Mouse (Mus musculus) kidney, postnatal 4 days (tissue): ENCODE results near the gene E2f3.

Experiments used
- DNase-seq, 2 experiments: peaks; one replicate each; pipeline ENCODE4 v3.0.0; 2021; ENCODE audit warnings: mixed read lengths in 2 of 2

The E2f3 gene

DNA sequence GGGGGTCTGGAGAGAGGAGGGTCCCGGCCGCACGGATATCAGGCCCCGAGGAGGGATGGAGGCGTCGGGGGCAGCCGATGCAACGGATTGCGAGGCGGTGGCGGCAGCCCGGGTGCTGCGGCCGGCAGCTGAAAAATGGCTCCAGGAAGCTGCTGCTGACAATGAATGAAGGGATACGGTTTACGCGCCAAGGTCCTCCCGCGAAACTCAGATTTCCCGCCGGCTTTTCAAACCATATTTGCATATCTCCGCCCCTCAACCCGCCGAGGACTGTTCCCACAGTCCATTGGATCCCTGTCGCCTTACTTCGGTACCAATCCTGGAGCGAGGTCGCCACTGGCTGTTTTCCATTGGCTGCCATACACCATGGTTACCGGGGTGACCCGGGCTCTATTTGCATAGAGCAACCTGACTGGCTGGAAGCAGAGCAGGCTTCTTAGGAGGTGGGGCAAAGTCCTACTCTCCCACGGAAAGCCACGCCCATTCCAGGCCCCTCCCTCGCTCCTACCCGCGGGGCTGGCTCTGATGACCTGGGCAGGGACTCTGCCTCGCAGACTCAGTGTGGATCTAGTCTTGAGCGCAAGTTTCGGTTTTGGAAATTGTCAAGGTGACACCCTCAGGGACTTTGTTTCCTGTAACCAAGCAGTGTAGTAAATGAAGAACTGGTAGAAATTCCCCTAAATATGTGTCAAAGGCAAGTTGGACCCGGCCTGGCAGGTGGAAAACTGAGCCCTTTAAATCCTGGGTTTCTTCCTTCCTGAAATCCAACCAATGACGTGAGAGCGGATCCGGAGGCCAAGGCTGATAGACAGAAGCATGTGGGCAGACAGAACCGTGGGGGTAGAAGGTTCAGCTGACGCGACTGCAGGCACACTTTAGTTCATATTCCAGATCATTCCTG is at the start of gene E2f3:
Gene E2f3 (minus strand): TSS at position 209 of the 901 bp plus-strand sequence.
- DNase-seq: peak; percentile 97 to 99

DNA sequence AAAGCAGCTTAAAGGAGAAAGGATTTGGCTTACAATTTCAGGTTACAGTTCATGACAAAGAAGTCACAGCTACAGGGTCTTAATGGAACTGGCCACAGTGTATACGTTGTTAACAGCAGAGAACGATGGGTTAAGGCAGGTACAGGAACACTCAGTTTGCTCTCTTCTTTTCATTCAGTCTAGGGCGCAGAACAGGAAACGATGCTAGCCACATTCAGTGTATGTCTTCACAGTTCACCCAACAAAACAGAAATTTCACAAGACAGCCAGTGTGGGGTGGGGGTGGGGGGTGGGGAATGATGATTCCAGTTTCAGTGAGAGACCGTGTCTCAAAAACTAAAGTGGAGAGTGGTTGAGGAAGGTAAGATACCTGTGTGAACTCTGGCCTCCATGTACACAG is 48.7 kb upstream of the E2f3 start:
- no peak for DNase-seq

- DNase-seq: no peak
These were observed 45.9 kb upstream of the E2f3 start for GRCm38 (mm10) chr13:30031684-30032335.

DNA sequence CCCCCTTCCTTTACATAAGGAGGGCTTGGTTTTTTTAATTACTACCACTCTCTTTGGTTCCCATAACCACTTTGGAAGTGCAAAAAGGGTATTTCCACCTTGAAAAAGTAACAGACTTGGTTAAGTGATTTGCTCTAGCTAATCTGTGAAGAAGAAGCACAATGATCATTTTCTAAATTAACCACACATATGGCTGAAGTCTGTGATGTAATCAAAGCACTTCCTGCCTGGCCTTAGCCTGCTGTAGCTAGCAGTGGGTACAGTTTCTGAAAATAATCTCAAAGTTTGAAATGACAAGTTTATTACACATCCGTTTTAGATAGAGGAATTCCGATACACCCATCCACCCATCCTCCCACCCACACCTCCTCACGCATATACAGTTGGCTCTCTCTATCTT is 42.0 kb upstream of the E2f3 start:
- DNase-seq: no peak

- no peak for DNase-seq
These were observed 36.6 kb upstream of the E2f3 start for GRCm38 (mm10) chr13:30022487-30022886.

- no peak for DNase-seq
These were observed 32.7 kb upstream of the E2f3 start for GRCm38 (mm10) chr13:30018573-30018972.

GRCm38 (mm10) chr13:30017611-30018010 is 31.7 kb upstream of the E2f3 start:
- no peak for DNase-seq

GRCm38 (mm10) chr13:30014576-30014975 is 28.7 kb upstream of the E2f3 start:
- DNase-seq: no peak

DNA sequence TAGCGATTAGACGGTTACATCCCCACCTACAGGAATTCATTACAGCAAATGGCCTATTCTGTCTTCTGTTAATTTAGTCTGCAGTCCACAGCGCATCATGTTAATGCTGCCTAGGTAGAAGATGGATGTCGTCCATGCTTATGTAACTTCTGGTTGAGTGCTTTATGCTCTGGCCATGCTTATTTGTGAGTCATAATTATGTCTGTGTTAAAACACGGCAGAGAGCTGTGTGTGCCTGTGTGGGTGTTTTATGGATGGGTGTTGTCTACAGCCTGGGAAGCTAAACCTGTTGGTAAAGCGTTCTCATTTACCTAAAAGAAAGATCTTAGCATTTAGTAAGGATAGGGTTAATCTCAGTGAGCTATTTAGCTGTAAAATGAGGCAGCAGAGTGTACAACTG is 26.4 kb upstream of the E2f3 start:
- DNase-seq: no peak

- no peak for DNase-seq
These were observed 22.9 kb upstream of the E2f3 start for GRCm38 (mm10) chr13:30008738-30009137.

DNA sequence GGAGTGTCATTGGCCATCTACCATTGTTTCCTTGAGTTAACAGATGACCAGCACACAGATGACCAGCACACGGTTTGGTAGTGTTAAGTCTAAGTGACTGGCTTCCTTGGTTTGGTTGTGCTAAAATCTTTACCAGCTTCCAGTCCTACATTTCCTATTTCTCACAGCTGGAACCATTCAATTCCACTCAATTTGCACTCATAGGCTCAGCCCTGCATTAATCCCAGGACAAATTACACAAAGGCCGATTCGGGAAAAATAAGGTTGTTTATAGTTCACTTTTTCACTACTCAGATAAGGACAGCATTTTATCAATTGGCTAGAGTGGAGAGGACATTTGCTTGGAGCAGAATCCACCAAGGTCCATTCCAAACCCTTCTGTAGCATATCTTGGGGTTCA is 19.6 kb upstream of the E2f3 start:
- no peak for DNase-seq

DNA sequence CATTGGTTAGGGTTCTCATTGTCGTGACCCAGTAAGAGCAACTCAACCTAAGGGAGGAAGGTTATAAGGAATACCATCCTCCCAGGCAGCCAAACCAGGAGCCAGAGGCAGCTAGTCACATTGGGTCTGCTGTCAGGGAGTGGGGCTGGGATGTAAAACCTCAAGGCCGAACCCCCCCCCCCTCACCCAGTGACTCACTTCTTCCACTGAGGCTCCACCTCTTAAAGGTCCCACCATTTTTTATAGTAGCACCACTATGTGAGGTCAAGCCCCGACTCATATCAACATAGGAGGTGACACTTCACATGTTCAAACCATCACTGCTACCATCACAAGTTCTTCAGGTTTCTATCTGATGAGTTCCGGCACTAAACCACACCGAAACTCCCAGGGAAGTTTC is 19.0 kb upstream of the E2f3 start:
- no peak for DNase-seq

DNA sequence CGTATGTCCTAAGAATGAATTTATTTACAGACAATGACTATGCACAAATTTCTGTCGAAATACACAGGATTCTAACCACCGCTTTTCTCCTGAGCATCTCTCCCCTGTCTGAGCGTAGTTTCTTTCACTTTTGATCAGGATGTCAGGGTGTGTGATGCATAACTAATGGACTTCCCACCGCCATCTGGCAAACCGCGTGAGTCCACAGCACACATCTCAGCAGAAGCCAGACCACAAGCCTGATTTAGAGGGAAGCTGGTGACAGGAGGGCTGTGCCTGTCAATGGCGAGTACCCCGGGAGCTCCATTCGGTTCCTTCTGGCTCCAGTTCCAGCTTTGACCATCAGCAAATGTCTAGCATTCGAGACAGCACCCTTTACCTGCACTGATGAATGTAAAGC is 17.3 kb upstream of the E2f3 start:
- DNase-seq: peak in 1 of 2 experiments; percentile 25

GRCm38 (mm10) chr13:30001041-30001440 is 15.2 kb upstream of the E2f3 start:
- peak in 1 of 2 experiments; percentile 27 for DNase-seq

DNA sequence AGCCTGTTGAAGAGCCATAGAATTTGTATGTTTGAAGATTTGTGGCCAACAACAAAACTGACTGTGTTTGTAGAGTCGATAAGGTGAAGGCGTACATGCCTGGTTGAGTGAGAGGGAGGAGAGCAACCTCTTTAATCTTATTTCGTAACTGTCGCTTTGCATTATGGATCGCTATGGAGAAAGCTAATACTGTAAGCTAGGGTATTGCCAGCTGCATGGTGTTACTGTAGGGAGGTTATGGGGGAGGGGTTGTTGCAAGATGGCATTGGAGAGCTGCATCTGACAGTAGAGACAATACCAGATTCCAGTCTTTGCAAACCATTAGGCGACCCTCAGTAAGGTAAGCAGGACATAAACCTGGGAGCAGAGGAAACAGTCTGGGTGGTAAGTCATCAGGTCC is 2.1 kb upstream of the E2f3 start:
- DNase-seq: no peak

DNA sequence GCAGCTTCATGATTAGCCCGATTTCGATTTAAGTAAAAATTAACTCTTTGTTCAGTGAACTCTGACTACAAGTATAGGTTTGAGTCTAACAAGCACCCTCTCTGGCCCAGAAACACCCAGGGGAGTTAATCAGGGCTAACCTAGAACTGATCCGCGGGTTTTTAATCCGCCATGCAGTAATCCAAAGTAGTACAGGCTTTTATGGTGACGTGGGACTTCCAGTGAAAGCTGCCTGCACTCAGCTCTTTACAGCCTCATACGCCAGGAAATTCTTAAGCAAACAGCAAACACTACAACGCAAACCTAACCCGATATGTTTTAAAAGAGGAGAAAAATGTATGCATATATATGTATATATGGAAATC is 875 bp upstream of the E2f3 start:
- no peak for DNase-seq

DNA sequence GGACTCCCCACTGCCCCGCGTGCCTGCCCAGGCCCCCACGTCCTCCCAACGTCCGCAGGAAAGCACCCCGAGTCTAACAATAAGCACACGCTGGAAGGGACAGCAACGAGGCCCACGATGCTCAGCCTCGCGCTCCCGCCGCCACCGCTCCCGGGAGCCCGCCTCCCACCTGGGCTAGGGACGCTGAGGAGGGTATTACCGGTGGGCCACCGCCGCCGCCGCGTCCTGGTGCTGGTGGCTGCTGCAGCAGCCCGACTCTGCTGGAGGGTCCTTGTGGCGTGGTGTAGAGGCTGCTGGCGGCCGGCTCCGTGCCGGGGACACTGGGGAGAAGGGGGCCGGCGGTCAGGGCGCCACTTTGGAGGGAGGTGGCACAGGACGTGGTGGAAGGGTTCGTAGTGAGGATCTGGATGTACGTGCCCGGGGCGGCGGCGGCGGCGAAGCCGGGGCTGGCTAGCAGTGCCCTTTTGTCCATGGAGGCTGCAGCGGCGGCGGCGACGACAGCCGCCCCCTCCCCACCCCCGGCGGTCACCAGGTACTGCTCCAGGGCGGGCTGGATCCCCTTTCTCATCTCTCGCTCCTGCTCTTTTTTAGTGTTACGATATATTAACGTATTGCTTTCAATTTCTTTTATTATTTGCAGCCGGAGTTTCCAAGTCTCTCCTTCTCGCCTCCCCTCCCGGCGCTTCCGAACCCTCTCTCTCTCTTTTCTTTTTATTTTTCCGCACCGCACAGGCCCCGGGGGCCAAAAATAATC is 585 bp downstream of the E2f3 start:
- DNase-seq: peak; percentile 54 to 77

DNA sequence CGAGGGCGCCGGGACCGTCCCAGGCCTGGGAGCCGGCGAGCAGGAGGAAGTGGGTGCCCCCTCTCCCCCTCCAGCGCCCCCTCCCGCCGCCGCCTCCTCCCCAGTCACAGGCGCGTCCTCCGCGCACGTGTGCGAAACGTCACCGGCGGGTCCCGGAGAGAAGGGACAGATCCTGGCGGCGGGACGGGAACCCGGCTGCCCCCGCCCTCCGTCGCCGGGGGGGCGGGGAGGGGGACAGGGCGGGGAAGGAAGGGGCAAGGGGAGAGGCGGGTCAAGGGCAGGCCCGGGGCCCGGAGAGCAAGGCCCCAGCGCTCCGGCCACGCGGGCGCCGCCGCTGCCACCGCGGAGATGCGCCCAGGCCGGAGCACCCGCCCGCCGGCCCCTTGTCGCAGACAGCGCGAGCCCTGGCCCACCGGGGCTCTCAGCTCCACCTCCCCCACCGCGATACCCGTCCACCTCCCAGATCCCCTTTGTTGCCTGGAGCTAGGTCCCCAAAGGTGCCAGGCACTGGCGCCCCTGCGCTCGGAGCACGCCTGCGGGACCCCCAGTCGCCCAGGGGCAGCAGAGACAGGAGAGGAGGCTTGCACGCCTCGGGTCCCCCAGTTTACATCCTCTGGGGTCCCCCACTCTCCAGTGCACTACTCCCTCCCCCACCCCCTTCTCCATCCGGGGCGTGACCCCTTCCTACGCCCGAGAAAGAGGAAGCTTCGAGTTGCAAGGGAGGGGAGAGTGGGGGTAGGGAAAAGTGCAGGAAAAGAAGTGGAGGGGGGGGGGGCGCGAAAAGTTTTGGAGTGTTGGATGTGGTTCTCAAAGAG is 1.4 kb downstream of the E2f3 start:
- peak; percentile 85 to 91 for DNase-seq

GRCm38 (mm10) chr13:29983523-29984191 is 2.2 kb downstream of the E2f3 start:
- DNase-seq: peak in 1 of 2 experiments; percentile 46

DNA sequence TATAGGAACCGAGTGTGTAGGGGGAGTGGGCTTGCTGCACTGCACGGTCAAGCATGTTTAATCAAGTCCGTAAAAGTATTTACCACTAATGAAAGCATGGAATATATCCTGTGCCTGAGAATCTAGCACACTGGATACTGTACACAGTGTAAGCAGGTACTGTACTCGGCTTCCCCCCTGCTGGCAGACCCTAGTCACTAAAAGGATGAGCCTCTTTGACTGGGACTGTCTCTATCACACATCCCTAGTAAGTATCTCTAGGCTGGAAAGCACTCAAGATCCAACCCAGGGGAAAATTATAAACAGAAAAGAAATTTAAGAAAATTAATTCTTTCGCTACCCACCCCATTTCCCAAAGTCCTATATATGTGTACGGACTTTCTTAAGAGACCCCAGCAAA is 2.8 kb downstream of the E2f3 start:
- peak; percentile 67 to 76 for DNase-seq

DNA sequence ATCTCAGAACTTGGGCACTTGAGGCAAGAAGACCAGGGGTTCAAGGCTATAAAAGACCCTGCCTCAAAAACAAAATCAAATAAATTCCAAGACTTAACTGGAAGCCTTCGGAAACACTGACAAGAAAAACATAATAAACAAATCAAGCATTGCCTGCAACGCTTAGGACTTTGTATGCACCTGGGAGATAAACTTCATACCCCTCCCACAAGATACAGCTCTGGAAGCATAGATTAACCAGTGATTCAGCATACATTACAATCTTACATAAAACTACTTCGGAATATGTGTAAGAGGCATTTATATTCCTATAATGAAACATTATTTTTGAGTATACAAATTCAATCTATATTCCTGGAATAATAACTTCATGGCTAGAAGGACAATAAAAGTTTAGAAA is 3.5 kb downstream of the E2f3 start:
- DNase-seq: no peak

DNA sequence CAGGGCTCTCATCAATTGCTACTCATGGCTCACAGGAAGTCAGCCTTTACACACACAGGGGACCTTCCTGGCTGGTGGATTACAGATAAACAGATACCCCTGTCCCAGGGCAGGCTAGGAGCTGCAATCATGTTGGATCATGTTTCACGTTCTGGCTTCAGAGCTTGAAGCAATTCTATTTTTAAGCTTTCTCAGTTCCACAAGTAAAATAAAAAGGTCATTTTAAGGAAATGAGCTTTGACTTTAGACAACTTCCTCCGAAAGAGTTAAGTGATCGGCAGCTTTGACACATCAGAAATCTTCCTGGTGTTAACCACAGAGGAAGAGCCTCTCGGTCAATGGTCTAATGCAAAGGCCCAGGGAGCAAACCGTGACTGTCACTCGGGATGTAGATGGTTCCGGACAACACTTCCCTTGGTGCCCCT is 6.7 kb downstream of the E2f3 start:
- DNase-seq: no peak
